Mouse (Mus musculus): ENCODE measurements around the gene Fanca.
"Not testable (repeated sequence)": the region's sequence is repeated elsewhere in the genome, so short reads cannot be mapped to it uniquely, and the experiment has no call there.

Fanca gene

GRCm38 (mm10) chr8:123331301-123331700 lies 12.9 kb upstream of the Fanca start:
- DNase-seq (ENCODE audit: low spot score in 2 of 2) = peak in 1 of 2 experiments; percentile 29

DNA sequence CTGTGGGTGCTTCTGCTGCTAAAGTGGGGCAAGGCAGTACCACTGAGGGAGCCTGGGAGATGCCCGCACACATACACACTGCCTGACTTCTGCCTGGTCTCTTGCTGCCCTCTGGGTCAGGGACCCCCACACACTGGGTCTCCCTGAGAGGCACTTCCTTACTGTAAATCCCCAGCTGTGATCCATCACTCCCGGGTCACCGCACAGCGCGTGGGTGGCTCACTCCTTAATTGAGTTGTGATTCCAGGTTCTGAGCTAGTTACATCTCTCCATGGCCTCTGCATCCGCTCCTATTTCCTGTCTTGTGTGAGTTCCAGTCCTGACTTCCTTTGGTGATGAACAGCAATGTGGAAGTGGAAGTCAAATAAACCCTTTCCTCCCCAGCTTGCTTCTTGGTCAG lies 12.3 kb upstream of the Fanca start:
- DNase-seq (ENCODE audit: low spot score in 2 of 2) = no peak

DNA sequence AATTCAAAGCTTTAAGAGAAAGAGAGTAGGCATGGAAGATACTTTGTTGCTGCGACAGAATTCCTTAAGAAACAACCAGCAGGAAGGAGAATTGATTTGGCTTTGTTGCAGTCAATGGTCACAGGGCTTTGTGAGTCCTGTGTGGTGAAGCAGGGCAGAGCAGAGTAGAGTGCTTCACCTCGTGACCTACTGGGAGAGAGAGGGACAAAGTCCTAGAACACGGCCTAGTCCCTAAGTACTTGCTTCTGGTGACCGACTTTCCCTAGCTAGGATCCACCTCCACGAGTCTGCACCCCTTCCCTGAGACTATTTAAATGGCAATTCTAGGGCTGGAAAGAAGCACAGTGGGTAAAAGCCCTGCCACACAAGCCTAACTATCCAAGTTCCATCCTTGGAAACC lies 11.6 kb upstream of the Fanca start:
- no peak for DNase-seq (ENCODE audit: low spot score in 2 of 2)

DNA sequence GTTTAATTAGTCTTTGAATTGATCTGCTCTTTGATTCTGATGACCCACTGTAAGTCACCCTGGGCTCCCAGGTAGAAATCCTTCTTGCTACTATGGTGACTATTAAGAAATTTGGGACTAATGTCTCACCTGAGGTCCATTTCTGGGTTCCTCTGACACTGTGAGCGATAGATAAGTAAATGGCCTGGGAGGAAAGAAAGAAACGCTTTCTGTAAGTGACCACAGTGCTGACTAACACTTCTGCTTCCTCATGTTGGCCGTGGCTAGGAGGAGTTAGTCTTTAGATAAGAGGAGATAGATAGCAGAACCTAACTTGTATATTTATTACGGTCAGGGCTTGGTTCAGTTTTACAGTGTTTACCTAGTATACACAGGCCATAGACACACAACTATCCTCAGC lies 11.0 kb upstream of the Fanca start:
- no peak for DNase-seq (ENCODE audit: low spot score in 2 of 2)

DNA sequence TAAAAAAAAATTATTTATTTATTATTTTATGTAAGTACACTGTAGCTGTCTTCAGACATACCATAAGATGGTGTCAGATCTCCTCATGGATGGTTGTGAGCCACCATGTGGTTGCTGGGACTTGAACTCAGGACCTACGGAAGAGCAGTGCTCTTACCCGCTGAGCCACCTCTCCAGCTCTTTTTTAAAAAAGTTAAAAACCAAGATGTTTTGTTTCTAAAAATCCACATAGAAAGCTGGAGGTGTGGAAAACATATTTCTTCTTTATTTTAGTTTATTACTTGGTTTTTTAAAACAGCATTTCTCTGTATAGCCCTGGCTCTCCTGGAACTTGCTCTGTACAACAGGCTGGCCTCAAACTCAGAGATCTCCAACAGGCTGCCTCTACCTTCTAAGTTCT lies 10.2 kb upstream of the Fanca start:
- DNase-seq (ENCODE audit: low spot score in 2 of 2) = no peak

GRCm38 (mm10) chr8:123319522-123320164 lies 1.3 kb upstream of the Fanca start:
- DNase-seq (ENCODE audit: low spot score in 2 of 2) = peak in 1 of 2 experiments; percentile 39

- no peak for DNase-seq (ENCODE audit: low spot score in 2 of 2)
Observed at GRCm38 (mm10) chr8:123317781-123318466, 452 bp downstream of the Fanca start.

- DNase-seq (ENCODE audit: low spot score in 2 of 2) = no peak
Observed at GRCm38 (mm10) chr8:123308738-123309137, 9.6 kb downstream of the Fanca start.

- DNase-seq (ENCODE audit: low spot score in 2 of 2) = no peak
Observed at GRCm38 (mm10) chr8:123298301-123298700, 20.1 kb downstream of the Fanca start.

DNA sequence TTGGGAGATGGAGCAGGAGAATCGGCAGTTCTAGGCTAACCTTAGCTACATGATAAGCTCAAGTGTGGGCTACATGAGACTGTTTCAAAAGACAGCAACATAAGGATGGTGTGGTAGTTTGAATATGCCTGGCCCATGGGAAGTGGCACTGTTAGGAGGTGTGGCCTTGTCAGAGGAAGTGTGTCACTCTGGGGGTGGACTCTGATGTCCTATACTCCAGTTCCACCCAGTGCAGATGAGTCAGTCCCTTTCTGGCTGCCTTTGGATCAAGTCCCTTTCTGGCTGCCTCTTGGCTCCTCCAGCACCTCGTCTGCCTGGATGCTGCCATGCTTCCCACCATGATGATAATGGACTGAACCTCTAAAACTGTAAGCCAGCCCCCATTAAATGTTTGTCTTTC lies 25.6 kb downstream of the Fanca start:
- no peak for DNase-seq (ENCODE audit: low spot score in 2 of 2)

DNA sequence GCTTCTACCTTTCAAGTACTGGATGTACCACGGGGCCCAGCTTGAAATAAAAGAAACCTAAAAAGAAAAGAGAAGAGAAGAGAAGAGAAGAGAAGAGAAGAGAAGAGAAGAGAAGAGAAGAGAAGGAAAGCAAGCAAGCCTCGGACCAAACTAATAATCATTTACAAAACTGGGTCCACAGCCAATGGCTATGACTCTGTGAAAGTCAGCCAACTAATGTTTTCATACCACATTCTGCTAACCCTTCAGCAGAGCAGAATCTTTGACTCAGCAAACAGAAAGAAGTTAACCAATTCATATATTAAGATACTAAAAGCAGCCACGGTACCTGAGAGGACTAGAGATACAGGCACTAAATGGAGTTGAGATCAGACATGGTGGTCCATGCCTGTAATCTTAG lies 26.1 kb downstream of the Fanca start:
- DNase-seq (ENCODE audit: low spot score in 2 of 2) = no peak

DNA sequence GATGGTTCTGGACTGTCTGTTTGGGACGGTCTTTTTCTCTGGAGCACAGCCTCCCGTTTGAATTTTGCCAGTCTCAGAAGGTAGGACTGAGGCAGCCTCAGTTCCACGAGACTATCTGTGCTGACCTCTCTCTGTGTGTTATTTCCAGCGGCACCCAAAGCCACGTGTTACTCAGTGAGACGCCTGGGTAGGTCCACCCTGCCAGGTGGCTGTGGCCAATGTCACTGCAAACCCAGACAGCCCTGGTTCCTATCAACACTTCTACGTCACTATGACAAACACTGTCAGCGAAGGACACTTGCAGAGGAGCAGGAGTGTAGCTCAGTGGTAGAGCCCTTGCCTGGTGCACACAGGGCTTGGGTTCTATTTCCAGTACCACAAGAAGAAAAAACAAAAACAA lies 26.7 kb downstream of the Fanca start:
- DNase-seq (ENCODE audit: low spot score in 2 of 2) = no peak

DNA sequence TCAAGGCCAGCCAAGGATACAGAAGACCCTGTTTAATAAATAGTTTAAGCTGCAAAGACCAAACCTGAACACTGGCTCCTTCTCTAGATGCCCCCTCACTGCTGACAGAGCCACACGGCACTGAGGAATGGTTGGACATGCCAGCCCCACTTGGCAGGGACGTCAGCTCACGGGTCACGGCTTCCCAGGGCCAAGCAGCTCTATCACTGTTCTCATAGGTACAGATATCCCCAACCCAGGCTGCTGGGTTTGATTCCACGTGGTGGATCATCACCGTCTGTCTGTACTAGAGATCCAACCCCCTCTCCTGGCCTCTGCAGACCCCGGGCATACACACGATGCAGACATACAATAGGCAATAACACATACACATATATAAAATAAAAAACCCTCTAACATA lies 27.7 kb downstream of the Fanca start:
- no peak for DNase-seq (ENCODE audit: low spot score in 2 of 2)

GRCm38 (mm10) chr8:123290166-123290565 lies 28.2 kb downstream of the Fanca start:
- peak; percentile 9 to 11 for DNase-seq (ENCODE audit: low spot score in 2 of 2)

DNA sequence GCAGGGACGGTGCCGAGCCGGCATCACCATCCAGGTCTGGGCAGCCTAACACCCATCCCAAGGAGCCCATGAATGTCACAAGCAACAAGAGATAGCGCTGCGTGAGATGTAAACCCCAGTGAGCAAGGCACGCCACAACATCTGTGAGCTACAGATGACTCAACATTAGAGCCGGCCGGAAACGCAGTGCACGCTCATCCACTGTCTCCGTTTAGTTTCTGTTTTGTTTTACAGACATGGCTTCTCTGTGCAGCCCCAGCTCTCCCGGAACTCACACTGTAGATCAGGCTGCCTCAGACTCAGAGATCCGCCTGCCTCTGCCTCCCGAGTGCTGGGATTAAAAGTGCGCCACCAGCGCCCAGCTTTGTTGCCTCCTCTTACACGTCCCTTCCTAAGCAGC lies 31.0 kb downstream of the Fanca start:
- DNase-seq (ENCODE audit: low spot score in 2 of 2) = no peak

- DNase-seq (ENCODE audit: low spot score in 2 of 2) = no peak
Observed at GRCm38 (mm10) chr8:123284493-123284892, 33.9 kb downstream of the Fanca start.

DNA sequence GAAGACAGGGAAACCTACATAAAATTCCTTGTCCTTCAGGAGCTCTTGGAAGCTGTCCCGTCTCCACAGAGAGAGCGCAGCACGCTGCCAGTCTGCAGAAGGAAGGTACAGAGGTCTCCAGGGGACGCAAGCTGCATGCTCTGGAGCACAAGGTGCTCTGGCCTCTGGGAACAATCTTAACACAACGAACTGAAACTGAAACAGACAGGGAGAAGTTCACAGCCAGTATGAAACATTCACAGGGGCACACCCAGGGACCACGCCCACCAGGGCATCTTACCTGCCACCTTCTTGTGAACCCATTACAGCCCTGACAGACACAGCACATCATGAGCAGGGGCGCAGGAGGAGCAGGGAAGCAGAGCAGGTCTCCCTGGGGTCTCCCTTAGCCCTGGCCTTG lies 34.4 kb downstream of the Fanca start:
- DNase-seq (ENCODE audit: low spot score in 2 of 2) = no peak

- DNase-seq (ENCODE audit: low spot score in 2 of 2) = not testable (repeated sequence)
Observed at GRCm38 (mm10) chr8:123282994-123283393, 35.4 kb downstream of the Fanca start.

- DNase-seq (ENCODE audit: low spot score in 2 of 2) = no peak
Observed at GRCm38 (mm10) chr8:123280302-123281094, 37.9 kb downstream of the Fanca start.

DNA sequence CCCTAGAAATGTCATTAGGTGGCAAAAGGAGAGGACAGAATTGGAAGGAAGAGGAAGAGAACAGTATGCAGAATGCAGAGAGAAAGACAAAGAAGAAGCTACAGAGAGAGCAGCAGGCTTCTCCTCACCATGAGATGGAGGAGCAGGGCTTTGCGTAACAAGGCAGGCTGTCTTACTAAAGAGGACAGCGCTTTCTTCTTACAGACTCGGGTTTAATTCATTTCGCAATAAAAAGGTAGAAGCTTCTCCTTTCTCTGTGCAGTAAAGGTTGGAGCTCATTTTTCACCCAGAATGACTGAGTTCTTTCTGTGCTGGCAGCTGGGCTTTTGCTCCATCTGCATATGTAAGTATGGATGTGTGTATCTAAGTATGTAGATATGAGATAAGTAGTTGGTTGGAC lies 38.5 kb downstream of the Fanca start:
- DNase-seq (ENCODE audit: low spot score in 2 of 2) = no peak

DNA sequence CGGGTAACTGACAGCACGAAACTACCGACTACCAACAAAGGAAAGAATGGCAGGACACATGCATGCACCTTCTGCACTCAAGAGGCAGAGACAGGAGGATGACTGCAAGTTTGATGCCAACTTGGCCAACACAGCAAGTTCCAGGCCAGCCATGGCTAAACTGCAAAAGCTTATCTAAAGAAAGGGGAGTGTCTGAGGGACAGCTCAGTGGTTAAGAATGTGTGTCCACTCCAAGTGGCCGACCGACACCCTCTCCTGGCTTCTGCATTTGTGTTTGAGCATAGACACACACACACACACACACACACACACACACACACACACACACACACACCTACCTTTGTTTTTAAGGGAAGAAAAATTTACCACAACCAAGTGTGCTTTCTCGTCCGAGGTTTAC lies 39.9 kb downstream of the Fanca start:
- no peak for DNase-seq (ENCODE audit: low spot score in 2 of 2)

- DNase-seq (ENCODE audit: low spot score in 2 of 2) = no peak
Observed at GRCm38 (mm10) chr8:123275096-123275495, 43.3 kb downstream of the Fanca start.

GRCm38 (mm10) chr8:123274447-123274846 lies 43.9 kb downstream of the Fanca start:
- DNase-seq (ENCODE audit: low spot score in 2 of 2) = no peak
